Mouse (Mus musculus): ENCODE results near the gene Itga6. TPM values are rescaled to one million over a fixed set of nuclear protein-coding genes. Genes with fewer than 3 reads are reported as not detected.
"Not testable (repeated sequence)": the region's sequence is repeated elsewhere in the genome, so short reads cannot be mapped to it uniquely, and the experiment has no call there.

Itga6 gene
- total RNA-seq, 2 experiments from 2014 or later: 32.9 to 46.9 TPM

GRCm38 (mm10) chr2:71833626-71834025 is 88.2 kb downstream of the Itga6 start:
- ATAC-seq (replicated peaks; ENCODE audit: poor library complexity, severe bottlenecking): no peak

GRCm38 (mm10) chr2:71834371-71834770 is 89.0 kb downstream of the Itga6 start:
- no peak for ATAC-seq (replicated peaks; ENCODE audit: poor library complexity, severe bottlenecking)

- no peak for ATAC-seq (replicated peaks; ENCODE audit: poor library complexity, severe bottlenecking)
Measured at GRCm38 (mm10) chr2:71835556-71835955, 90.1 kb downstream of the Itga6 start.

- no peak for ATAC-seq (replicated peaks; ENCODE audit: poor library complexity, severe bottlenecking)
Measured at GRCm38 (mm10) chr2:71836232-71836631, 90.8 kb downstream of the Itga6 start.

- no peak for ATAC-seq (replicated peaks; ENCODE audit: poor library complexity, severe bottlenecking)
Measured at GRCm38 (mm10) chr2:71837261-71837660, 91.8 kb downstream of the Itga6 start.

DNA sequence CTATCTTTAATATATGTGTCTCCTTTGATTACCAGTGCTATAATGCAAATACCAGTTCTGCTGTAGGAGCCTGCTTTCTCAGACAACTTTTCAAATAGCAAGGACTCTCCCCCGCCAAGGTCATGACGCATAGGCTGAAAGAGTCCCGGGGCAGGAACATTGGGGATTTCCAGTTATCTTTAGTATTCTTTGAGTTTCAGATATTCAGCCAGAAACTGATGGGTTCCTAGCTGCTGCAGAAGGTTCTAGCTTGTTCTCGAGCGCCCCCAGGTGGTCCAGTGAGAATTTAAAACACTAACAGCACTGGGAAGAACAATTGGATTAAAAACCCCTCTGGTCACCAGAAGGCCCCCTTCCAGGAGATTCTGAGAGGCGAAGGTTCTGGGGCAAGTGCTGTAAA is 92.4 kb downstream of the Itga6 start:
- peak; percentile 53 for ATAC-seq (replicated peaks; ENCODE audit: poor library complexity, severe bottlenecking)

DNA sequence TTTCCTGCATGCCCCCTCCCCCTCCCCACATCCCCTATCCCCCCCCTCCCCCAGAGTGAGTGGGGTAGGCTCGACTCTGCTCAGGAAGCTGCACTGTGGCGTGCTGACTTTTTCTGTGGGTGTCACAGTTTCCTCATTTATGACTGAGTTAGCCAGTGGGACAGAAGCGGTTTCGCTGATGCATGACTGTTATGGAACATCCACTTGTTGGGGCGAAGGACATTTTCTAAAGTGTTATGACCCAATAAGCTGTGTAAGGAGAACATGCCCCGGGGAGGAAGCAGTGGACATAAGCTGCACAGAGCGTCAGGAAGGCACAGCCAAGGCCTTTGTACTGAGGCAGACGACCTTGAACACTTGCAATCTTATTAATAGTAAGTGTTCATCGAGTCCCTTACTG is 97.9 kb downstream of the Itga6 start:
- peak; percentile 89 for ATAC-seq (replicated peaks; ENCODE audit: poor library complexity, severe bottlenecking)

- ATAC-seq (replicated peaks; ENCODE audit: poor library complexity, severe bottlenecking): no peak
Measured at GRCm38 (mm10) chr2:71844906-71845305, 99.5 kb downstream of the Itga6 start.

GRCm38 (mm10) chr2:71852161-71852560 is 106.7 kb downstream of the Itga6 start:
- not testable (repeated sequence) for ATAC-seq (replicated peaks; ENCODE audit: poor library complexity, severe bottlenecking)

GRCm38 (mm10) chr2:71855076-71855475 is 109.7 kb downstream of the Itga6 start:
- ATAC-seq (replicated peaks; ENCODE audit: poor library complexity, severe bottlenecking): no peak

- ATAC-seq (replicated peaks; ENCODE audit: poor library complexity, severe bottlenecking): no peak
Measured at GRCm38 (mm10) chr2:71863531-71864173, 118.2 kb downstream of the Itga6 start.

- no peak for ATAC-seq (replicated peaks; ENCODE audit: poor library complexity, severe bottlenecking)
Measured at GRCm38 (mm10) chr2:71865022-71865421, 119.6 kb downstream of the Itga6 start.

GRCm38 (mm10) chr2:71865935-71866334 is 120.5 kb downstream of the Itga6 start:
- ATAC-seq (replicated peaks; ENCODE audit: poor library complexity, severe bottlenecking): peak; percentile 31

GRCm38 (mm10) chr2:71866565-71866964 is 121.1 kb downstream of the Itga6 start:
- peak; percentile 73 for ATAC-seq (replicated peaks; ENCODE audit: poor library complexity, severe bottlenecking)

DNA sequence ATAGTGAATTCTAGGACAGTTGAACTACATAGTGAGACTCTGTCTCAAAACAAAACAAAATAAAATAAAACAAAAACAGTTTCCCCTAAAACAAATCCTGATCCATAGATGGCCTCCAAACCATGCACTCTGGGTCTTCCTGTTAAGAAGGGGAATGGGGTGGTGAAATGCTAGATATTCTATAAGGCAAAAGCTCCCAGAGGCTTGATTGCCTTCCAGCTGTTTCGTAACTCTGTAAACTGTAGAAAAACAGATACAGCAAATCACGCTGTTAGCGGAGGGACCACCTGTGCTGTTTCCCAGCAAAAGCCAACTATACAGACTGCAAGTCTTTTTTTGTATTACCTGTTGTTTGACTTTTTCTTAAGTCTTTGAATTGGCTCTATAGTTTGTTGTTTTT is 121.6 kb downstream of the Itga6 start:
- ATAC-seq (replicated peaks; ENCODE audit: poor library complexity, severe bottlenecking): peak; percentile 53

GRCm38 (mm10) chr2:71867480-71867879 is 122.1 kb downstream of the Itga6 start:
- 0 out of 2 replicates have a peak, but pooled peaks have one; percentile 35 for ATAC-seq (replicated peaks; ENCODE audit: poor library complexity, severe bottlenecking)

DNA sequence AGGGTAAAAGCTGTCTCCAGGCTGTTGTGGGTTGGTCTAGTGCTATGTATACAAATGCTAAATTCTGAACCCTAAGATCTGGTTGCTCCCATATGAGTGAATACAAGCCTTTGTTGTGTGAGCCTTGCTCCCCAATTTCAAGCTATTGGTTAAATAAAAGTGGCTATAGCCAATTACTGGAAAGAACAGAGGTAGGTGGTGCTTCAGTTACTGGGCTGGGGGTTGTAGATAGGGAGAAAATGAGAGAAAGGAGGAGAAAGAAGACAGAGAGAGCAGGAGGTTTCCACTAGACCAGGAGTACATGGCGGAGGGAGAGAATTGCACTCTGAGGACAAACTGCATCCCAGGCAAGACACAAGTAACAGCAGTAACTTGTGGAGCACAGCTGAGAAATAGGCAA is 122.8 kb downstream of the Itga6 start:
- no peak for ATAC-seq (replicated peaks; ENCODE audit: poor library complexity, severe bottlenecking)

DNA sequence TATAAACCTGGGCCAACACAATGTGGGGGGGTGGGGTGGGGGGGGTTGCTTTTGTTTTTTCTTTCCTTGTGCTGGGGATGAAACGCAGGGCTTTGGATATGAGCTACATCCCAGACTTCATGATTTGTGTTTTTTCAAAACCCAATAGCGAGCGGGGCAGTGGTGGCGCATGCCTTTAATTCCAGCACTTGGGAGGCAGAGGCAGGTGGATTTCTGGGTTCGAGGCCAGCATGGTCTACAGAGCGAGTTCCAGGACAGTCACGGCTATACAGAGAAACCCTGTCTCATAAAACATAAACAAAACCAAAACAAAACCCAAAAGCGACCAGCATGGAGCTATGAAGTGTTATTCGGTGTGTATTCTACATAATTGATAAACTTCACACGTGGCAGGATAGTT is 126.7 kb downstream of the Itga6 start:
- ATAC-seq (replicated peaks; ENCODE audit: poor library complexity, severe bottlenecking): no peak

- ATAC-seq (replicated peaks; ENCODE audit: poor library complexity, severe bottlenecking): peak; percentile 97
Measured at GRCm38 (mm10) chr2:71872801-71873443, 127.5 kb downstream of the Itga6 start, which contains the start of gene Pdk1. TSS of gene Pdk1 (plus strand) at chr2:71873224.

DNA sequence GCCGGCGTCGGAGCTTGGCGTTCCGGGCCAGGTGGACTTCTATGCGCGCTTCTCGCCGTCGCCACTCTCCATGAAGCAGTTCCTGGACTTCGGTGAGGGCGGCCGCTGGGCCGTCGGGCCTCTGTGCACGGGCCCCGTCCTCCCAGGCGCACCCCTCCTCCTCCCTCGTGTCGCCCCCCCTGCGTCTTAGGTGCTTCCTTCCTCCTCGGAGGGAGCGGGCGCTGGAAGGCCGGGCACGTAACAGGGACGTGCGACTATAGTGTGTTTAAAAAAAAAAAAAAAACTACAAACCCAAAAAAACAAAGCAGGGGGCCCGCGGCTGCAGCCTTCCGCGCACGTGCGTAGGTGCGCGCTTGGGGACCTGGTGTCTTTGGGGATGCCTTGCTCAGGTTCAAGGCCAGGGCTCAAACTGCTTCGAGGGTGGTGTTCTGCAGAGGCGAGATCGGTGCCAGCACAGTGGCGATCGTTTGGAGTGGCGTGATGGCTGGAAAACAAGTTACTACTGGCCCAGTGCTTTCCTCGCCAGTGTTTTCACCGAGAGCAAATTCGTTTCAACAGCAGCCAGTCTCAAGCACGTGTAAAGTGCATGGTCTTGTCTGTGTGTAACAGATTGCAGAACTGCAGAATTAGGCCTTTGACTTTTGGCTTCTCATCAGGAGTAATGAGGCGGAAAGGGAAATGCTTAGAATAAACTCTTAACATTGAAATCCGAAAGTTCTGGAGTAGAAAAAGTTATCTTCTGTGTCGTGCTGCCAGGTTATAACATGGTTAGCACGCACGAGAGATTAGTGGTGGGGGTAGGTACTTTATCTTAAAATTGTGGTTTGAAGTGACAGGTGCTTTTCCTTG is 128.3 kb downstream of the Itga6 start:
- peak; percentile 69 for ATAC-seq (replicated peaks; ENCODE audit: poor library complexity, severe bottlenecking)

DNA sequence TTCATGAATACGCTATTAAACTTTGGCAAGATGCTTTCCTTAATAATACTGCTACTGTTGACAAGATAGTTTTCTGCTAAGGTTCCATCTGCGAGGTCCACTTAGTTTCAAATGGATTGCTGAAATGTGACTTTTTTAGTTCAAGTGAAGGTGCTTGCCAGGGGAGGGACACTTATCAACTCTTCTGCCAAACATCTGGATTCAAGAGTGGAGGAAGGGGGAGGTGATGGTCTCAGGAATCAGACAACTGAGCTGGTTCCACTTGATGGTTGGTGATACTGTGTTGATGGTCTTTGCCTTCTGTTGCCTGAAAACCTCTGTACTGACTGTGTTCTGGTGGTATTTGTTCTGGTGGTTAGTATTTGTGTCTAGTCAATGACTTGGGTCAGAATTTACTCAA is 129.0 kb downstream of the Itga6 start:
- ATAC-seq (replicated peaks; ENCODE audit: poor library complexity, severe bottlenecking): no peak
